In genomic region chr17:84421042-84421441, GRCm38 (mm10) we compare ENCODE assay signal across 9 mouse cellular contexts. TPM values are rescaled to one million over a fixed set of nuclear protein-coding genes. Genes with fewer than 3 reads are reported as not detected.
A peak's percentile ranks its signal among the peaks of the same experiment; 100 is the strongest.
DNase-seq lines count a peak whose midpoint lies in the region; ATAC-seq lines count a peak whose summit lies in the region.
"Had no signal": no experiment of that assay in that cellular context is flagged by ENCODE, and none has a peak within 500 bp of the region (broad histone marks: within the 10 kb centered on the region; RNA-seq: fewer than 3 reads in every experiment).

No protein-coding gene starts in this region.

- no peak overlapping the region for H3K4me2 ChIP-seq in heart, embryonic 13.5 days
- H3K4me2 ChIP-seq: liver, embryonic 15.5 days had no signal

- H3K27me3 ChIP-seq in heart, embryonic 13.5 days (replicated peaks), result no peaks in the 10 kb centered on the region
- H3K27me3 ChIP-seq: liver, embryonic 15.5 days had no signal

- H3K9me3 ChIP-seq in heart, embryonic 13.5 days, result no peaks in the 10 kb centered on the region
- H3K9me3 ChIP-seq: liver, embryonic 15.5 days had no signal

- DNase-seq in heart, postnatal 25 days (ENCODE audit: low spot score), result no peak
- DNase-seq in right cerebral cortex, postnatal 14 days, result peak; percentile 15
- DNase-seq in right cerebral cortex, postnatal 10 days (ENCODE audit: low spot score in 2 of 2), result no peak
- DNase-seq in forelimb bud, embryonic 11.5 days (ENCODE audit: low read depth, low spot score), result peak; percentile 18
- peak; percentile 28 for DNase-seq in thymus, postnatal 25 days
- no peak for DNase-seq in layer of hippocampus, adult 11-12 months (ENCODE audit: low spot score)

- no peak for ATAC-seq in heart, embryonic 13.5 days (ENCODE audit: extremely low read depth, insufficient number of reproducible peaks, low FRiP score, low TSS enrichment)
- no peak for ATAC-seq in megakaryocyte, adult 5-6 weeks (ENCODE audit: poor library complexity, severe bottlenecking)

- H3K27ac ChIP-seq in heart, embryonic 13.5 days (replicated peaks), result 0 out of 2 replicates have a peak overlapping the region, but pooled peaks have one; percentile 79
- H3K27ac ChIP-seq: liver, embryonic 15.5 days had no signal

- intact Hi-C loops in heart, postnatal 25 days (cut with DNase I), result no loop called here

- no peak overlapping the region for H3K4me3 ChIP-seq in heart, embryonic 13.5 days
- H3K4me3 ChIP-seq: liver, embryonic 15.5 days had no signal

- H3K4me1 ChIP-seq in heart, embryonic 13.5 days, result peaks cover 18% of the 10 kb centered on the region

- 91% methylated on average over 4 of the region's 4 CpGs for WGBS in heart, embryonic 13.5 days

- H3K9ac ChIP-seq in heart, embryonic 13.5 days, result no peak overlapping the region
- H3K9ac ChIP-seq: liver, embryonic 15.5 days had no signal

- H3K36me3 ChIP-seq in heart, embryonic 13.5 days, result peaks cover 44% of the 10 kb centered on the region

RNA-seq across cellular contexts. Expression of gene Thada, which starts 45.0 kb away (rescaled TPM):
- polyA plus RNA-seq in heart, embryonic 13.5 days (2015; fragmentation: Nextera tagmentation; extraction: Ambion mirVana), result 4.6 and 5.6 TPM in 2 replicates
- total RNA-seq in heart, postnatal 25 days (2021), result 1 to 10 TPM; 7.9 to 8.1 TPM
- total RNA-seq in megakaryocyte, adult 5-6 weeks (2015), result 14.5 and 15.4 TPM in 2 replicates
- total RNA-seq in megakaryocyte, adult 5-6 weeks (2017), result 12.5 and 17.2 TPM in 2 replicates

Comparison
In these comparisons a context has a peak if more than half of its experiments do, and no peak if none do; other contexts are left out.
1. DNase-seq: peak in right cerebral cortex, postnatal 14 days (single experiment), forelimb bud, embryonic 11.5 days (single experiment) and thymus, postnatal 25 days (single experiment); none in heart, postnatal 25 days (single experiment), right cerebral cortex, postnatal 10 days (0 of 2) and layer of hippocampus, adult 11-12 months (single experiment).